Mouse (Mus musculus): ENCODE results near the gene Flrt3. TPM values are rescaled to one million over a fixed set of nuclear protein-coding genes. Genes with fewer than 3 reads are reported as not detected.

Gene Flrt3
- total and polyA plus RNA-seq, 3 experiments: 0.06 to 0.48 (median 0.34) TPM

- Histone ChIP-seq H3K9ac (ENCODE audit: low read depth, low read length) (no peak overlapping the region), H3K27me3 (ENCODE audit: control insufficient read depth, insufficient read depth, low read length) (no peaks in the 10 kb centered on the region), H3K79me2 (replicated peaks; ENCODE audit: control insufficient read depth, insufficient read depth, low read length) (no peaks in the 10 kb centered on the region), H3K4me1 (ENCODE audit: control insufficient read depth, insufficient read depth, low read length) (no peaks in the 10 kb centered on the region), H3K4me3 (no peak overlapping the region), H3K27ac (no peak overlapping the region), H3K36me3 (ENCODE audit: control insufficient read depth, insufficient read depth, low read length) (no peaks in the 10 kb centered on the region)
- intact Hi-C loops (cut with DNase I): no loop called here
- TF ChIP-seq CTCF (IDR thresholded peaks at IDR 0.05) (no peak), POLR2A (IDR thresholded peaks at IDR 0.05; ENCODE audit: insufficient read depth, low read depth, low read length) (no peak), EP300 (IDR thresholded peaks at IDR 0.05; ENCODE audit: insufficient read depth, low read depth, low read length) (no peak)
- WGBS: 70% methylated on average over 4 of the region's 4 CpGs
- no peak for DNase-seq
Measured at GRCm38 (mm10) chr2:140703377-140703776, 32.1 kb upstream of the Flrt3 start.

DNA sequence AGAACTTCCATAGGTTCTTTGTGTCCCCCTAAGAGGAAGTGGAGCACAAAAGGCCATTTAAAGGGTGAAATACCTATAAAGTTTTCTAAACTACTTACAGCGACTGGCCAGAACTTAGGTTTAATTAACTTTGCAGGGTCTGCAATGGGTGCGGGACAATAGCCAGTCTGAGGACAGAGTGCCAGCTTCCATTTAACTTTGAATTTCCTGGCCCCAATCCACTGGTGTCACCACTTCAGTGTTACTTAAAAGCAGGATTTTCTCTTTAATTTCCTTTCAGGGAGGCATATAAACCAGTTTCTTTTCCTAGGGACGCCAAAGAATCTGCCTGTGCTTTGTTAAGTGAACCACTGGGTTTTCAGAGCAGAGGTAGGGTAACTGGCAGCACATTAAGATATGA is 27.3 kb upstream of the Flrt3 start:
- intact Hi-C loops (cut with DNase I): no loop called here
- DNase-seq: no peak
- 51% methylated on average over 3 of the region's 3 CpGs for WGBS
- no peaks in the 10 kb centered on the region for H3K4me1 ChIP-seq (ENCODE audit: control insufficient read depth, insufficient read depth, low read length)
- no peaks in the 10 kb centered on the region for H3K79me2 ChIP-seq (replicated peaks; ENCODE audit: control insufficient read depth, insufficient read depth, low read length)
- H3K27ac ChIP-seq: no peak overlapping the region
- no peak overlapping the region for H3K9ac ChIP-seq (ENCODE audit: low read depth, low read length)
- no peaks in the 10 kb centered on the region for H3K36me3 ChIP-seq (ENCODE audit: control insufficient read depth, insufficient read depth, low read length)
- no peaks in the 10 kb centered on the region for H3K27me3 ChIP-seq (ENCODE audit: control insufficient read depth, insufficient read depth, low read length)
- TF ChIP-seq EP300 (IDR thresholded peaks at IDR 0.05; ENCODE audit: insufficient read depth, low read depth, low read length) (no peak), POLR2A (IDR thresholded peaks at IDR 0.05; ENCODE audit: insufficient read depth, low read depth, low read length) (no peak), CTCF (IDR thresholded peaks at IDR 0.05) (no peak)
- no peak overlapping the region for H3K4me3 ChIP-seq

DNA sequence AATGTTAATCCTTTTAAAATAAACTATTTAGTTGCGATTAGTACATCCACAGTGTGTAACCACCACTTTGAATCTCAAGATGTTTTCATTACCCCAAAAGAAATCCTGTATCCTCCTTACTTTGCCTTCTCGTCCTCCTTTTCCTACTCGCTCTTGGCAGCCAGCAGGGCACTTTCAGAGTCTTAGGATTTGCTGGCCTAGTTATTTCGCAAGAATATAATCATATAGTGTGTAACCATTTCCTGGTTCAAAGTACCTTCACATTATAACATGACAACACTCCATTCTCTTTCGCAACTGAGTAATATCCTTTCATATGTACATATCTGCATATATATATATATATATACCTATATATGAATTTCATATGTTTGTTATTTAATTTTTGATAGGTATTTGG is 22.6 kb upstream of the Flrt3 start:
- Histone ChIP-seq H3K79me2 (replicated peaks; ENCODE audit: control insufficient read depth, insufficient read depth, low read length) (no peaks in the 10 kb centered on the region), H3K27me3 (ENCODE audit: control insufficient read depth, insufficient read depth, low read length) (no peaks in the 10 kb centered on the region), H3K9ac (ENCODE audit: low read depth, low read length) (no peak overlapping the region), H3K27ac (no peak overlapping the region), H3K4me1 (ENCODE audit: control insufficient read depth, insufficient read depth, low read length) (no peaks in the 10 kb centered on the region), H3K4me3 (no peak overlapping the region), H3K36me3 (ENCODE audit: control insufficient read depth, insufficient read depth, low read length) (no peaks in the 10 kb centered on the region)
- no peak for DNase-seq
- TF ChIP-seq POLR2A (IDR thresholded peaks at IDR 0.05; ENCODE audit: insufficient read depth, low read depth, low read length) (no peak), EP300 (IDR thresholded peaks at IDR 0.05; ENCODE audit: insufficient read depth, low read depth, low read length) (no peak), CTCF (IDR thresholded peaks at IDR 0.05) (no peak)
- intact Hi-C loops (cut with DNase I): no loop called here
- WGBS: 84% methylated on average over 5 of the region's 5 CpGs

GRCm38 (mm10) chr2:140692461-140692860 is 21.2 kb upstream of the Flrt3 start:
- Histone ChIP-seq H3K36me3 (ENCODE audit: control insufficient read depth, insufficient read depth, low read length) (no peaks in the 10 kb centered on the region), H3K27me3 (ENCODE audit: control insufficient read depth, insufficient read depth, low read length) (no peaks in the 10 kb centered on the region), H3K4me1 (ENCODE audit: control insufficient read depth, insufficient read depth, low read length) (no peaks in the 10 kb centered on the region), H3K4me3 (no peak overlapping the region), H3K9ac (ENCODE audit: low read depth, low read length) (no peak overlapping the region), H3K27ac (no peak overlapping the region), H3K79me2 (replicated peaks; ENCODE audit: control insufficient read depth, insufficient read depth, low read length) (no peaks in the 10 kb centered on the region)
- WGBS: 66% methylated on average over 4 of the region's 4 CpGs
- DNase-seq: no peak
- TF ChIP-seq POLR2A (IDR thresholded peaks at IDR 0.05; ENCODE audit: insufficient read depth, low read depth, low read length): no peak
- no peak for TF ChIP-seq EP300 (IDR thresholded peaks at IDR 0.05; ENCODE audit: insufficient read depth, low read depth, low read length)
- TF ChIP-seq CTCF (IDR thresholded peaks at IDR 0.05): no peak
- intact Hi-C loops (cut with DNase I): no loop called here

DNA sequence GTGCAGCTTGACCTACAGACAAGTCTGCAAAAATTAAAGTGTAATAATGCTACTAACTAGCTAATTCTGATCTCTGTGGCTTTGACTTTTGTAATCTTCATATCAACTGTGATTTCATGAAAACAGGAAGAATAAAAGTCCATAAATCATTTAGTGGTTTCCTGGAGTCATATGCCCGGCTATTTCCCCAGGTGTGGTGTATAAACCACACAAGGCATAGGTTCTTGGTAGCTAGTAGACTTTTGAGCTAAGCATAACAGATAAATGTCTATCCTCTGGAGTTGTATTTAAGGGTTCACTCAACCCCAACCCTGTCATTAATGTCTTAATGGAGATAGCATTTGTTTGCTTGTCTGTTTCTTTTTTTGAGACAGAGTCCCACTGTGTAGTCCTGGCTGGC is 20.1 kb upstream of the Flrt3 start:
- no peak overlapping the region for H3K9ac ChIP-seq (ENCODE audit: low read depth, low read length)
- 66% methylated on average over 1 of the region's 1 CpGs for WGBS
- intact Hi-C loops (cut with DNase I): no loop called here

GRCm38 (mm10) chr2:140690906-140691305 is 19.6 kb upstream of the Flrt3 start:
- Histone ChIP-seq H3K36me3 (ENCODE audit: control insufficient read depth, insufficient read depth, low read length) (no peaks in the 10 kb centered on the region), H3K9ac (ENCODE audit: low read depth, low read length) (no peak overlapping the region), H3K4me3 (no peak overlapping the region), H3K27me3 (ENCODE audit: control insufficient read depth, insufficient read depth, low read length) (no peaks in the 10 kb centered on the region), H3K27ac (no peak overlapping the region), H3K4me1 (ENCODE audit: control insufficient read depth, insufficient read depth, low read length) (no peaks in the 10 kb centered on the region), H3K79me2 (replicated peaks; ENCODE audit: control insufficient read depth, insufficient read depth, low read length) (no peaks in the 10 kb centered on the region)
- TF ChIP-seq CTCF (IDR thresholded peaks at IDR 0.05) (no peak), EP300 (IDR thresholded peaks at IDR 0.05; ENCODE audit: insufficient read depth, low read depth, low read length) (no peak), POLR2A (IDR thresholded peaks at IDR 0.05; ENCODE audit: insufficient read depth, low read depth, low read length) (no peak)
- DNase-seq: no peak
- 78% methylated on average over 2 of the region's 2 CpGs for WGBS
- intact Hi-C loops (cut with DNase I): no loop called here

More for the DNA sequence above, 20.1 kb upstream of the Flrt3 start:
- H3K79me2 ChIP-seq (replicated peaks; ENCODE audit: control insufficient read depth, insufficient read depth, low read length): no peaks in the 10 kb centered on the region
- H3K36me3 ChIP-seq (ENCODE audit: control insufficient read depth, insufficient read depth, low read length): no peaks in the 10 kb centered on the region
- DNase-seq: no peak
- no peak overlapping the region for H3K4me3 ChIP-seq
- H3K27ac ChIP-seq: no peak overlapping the region
- no peaks in the 10 kb centered on the region for H3K27me3 ChIP-seq (ENCODE audit: control insufficient read depth, insufficient read depth, low read length)
- H3K4me1 ChIP-seq (ENCODE audit: control insufficient read depth, insufficient read depth, low read length): no peaks in the 10 kb centered on the region
- TF ChIP-seq POLR2A (IDR thresholded peaks at IDR 0.05; ENCODE audit: insufficient read depth, low read depth, low read length) (no peak), EP300 (IDR thresholded peaks at IDR 0.05; ENCODE audit: insufficient read depth, low read depth, low read length) (no peak)
